Mouse (Mus musculus) intestine, embryonic 14.5 days (tissue): ENCODE data around the gene Gm28576. TPM values are rescaled to one million over a fixed set of nuclear protein-coding genes. Genes with fewer than 3 reads are reported as not detected.
"Not testable (repeated sequence)": the region's sequence is repeated elsewhere in the genome, so short reads cannot be mapped to it uniquely, and the experiment has no call there.

Source experiments
- ATAC-seq: fragments of 200-750 bp; cut with Nextera tagmentation; replicated peaks from 2 replicates; pipeline ENCODE4 v1.8.0; 2017; ENCODE audit warnings: low read depth, moderate number of reproducible peaks, moderate TSS enrichment, moderate library complexity; ENCODE audit not compliant: low FRiP score, low TSS enrichment
- DNase-seq: peaks from one replicate; pipeline ENCODE4 v3.0.0-alpha.2; 2018; ENCODE audit warnings: low spot score
- H3K27ac ChIP-seq: fragments of 300-500 bp; sonication (generic); 2 replicates; pipeline ENCODE4 v1.5.1; 2014; ENCODE audit warnings: low read depth, mild to moderate bottlenecking, control low read depth
- H3K27me3 ChIP-seq: fragments of 300-500 bp; sonication (generic); replicated peaks from 2 replicates; pipeline ENCODE4 v1.6.1; 2014; ENCODE audit warnings: low read length, control low read depth; ENCODE audit not compliant: control insufficient read depth, insufficient read depth
- H3K36me3 ChIP-seq: fragments of 300-500 bp; sonication (generic); 2 replicates; pipeline ENCODE4 v1.6.1; 2014; ENCODE audit warnings: low read length, control low read depth; ENCODE audit not compliant: control insufficient read depth, insufficient read depth
- H3K4me1 ChIP-seq: fragments of 300-500 bp; sonication (generic); replicated peaks from 2 replicates; pipeline ENCODE4 v1.6.1; 2014; ENCODE audit warnings: low read length, control low read depth, mixed read lengths; ENCODE audit not compliant: control insufficient read depth, insufficient read depth
- H3K4me2 ChIP-seq: fragments of 300-500 bp; sonication (generic); 2 replicates; pipeline ENCODE4 v1.6.1; 2014; ENCODE audit warnings: low read length
- H3K4me3 ChIP-seq: fragments of 300-500 bp; sonication (generic); 2 replicates; pipeline ENCODE4 v1.5.1; 2014; ENCODE audit warnings: low read depth, low read length, control low read depth, mixed read lengths
- H3K9ac ChIP-seq: fragments of 300-500 bp; sonication (generic); 2 replicates; pipeline ENCODE4 v1.6.1; 2014; ENCODE audit warnings: mild to moderate bottlenecking, low read length
- H3K9me3 ChIP-seq: fragments of 300-500 bp; sonication (generic); 2 replicates; pipeline ENCODE4 v1.6.1; 2016; ENCODE audit warnings: low read length, control low read depth; ENCODE audit not compliant: control insufficient read depth
- WGBS: fragments of 180-500 bp; shearing (Covaris S2); extraction: QIAGEN DNeasy Blood & Tissue Kit; methylation state at CpG from one replicate; pipeline ENCODE4 v1.1.7; 2014; 5-methylcytosine and 5-hydroxymethylcytosine counted together
- polyA plus RNA-seq: library from polyadenylated mRNA; unstranded; fragments of >200 nt; fragmentation: Nextera tagmentation; extraction: Ambion mirVana; gene quantifications from 2 replicates; pipeline ENCODE4 v1.2.1, GENCODE M21; 2014

Gene Gm28576
- not detected in 2 replicates for polyA plus RNA-seq

- H3K27me3 ChIP-seq, ATAC-seq, H3K36me3 ChIP-seq, H3K9me3 ChIP-seq, H3K27ac ChIP-seq, DNase-seq, H3K4me3 ChIP-seq, H3K4me1 ChIP-seq, H3K9ac ChIP-seq, H3K4me2 ChIP-seq: not testable (repeated sequence)
- WGBS: no CpG with 5 or more reads among the region's 8 CpGs
These were observed at the start of gene Gm28576 for GRCm38 (mm10) chrY:7722641-7723040. Gene Gm28576, plus strand, starts transcription at chrY:7722941.

Other genes starting within 250 kb of the Gm28576 start
- not detected in 2 replicates for gene Gm20826, start 84.5 kb upstream of the Gm28576 start, polyA plus RNA-seq